Mouse (Mus musculus): ENCODE data around the gene Ear1. TPM values are rescaled to one million over a fixed set of nuclear protein-coding genes. Genes with fewer than 3 reads are reported as not detected.
A peak's percentile ranks its signal among the peaks of the same experiment; 100 is the strongest.
"Not testable (repeated sequence)": the region's sequence is repeated elsewhere in the genome, so short reads cannot be mapped to it uniquely, and the experiment has no call there.

Ear1 gene
- total and polyA plus RNA-seq, 2 experiments from 2014 or later = not detected

DNA sequence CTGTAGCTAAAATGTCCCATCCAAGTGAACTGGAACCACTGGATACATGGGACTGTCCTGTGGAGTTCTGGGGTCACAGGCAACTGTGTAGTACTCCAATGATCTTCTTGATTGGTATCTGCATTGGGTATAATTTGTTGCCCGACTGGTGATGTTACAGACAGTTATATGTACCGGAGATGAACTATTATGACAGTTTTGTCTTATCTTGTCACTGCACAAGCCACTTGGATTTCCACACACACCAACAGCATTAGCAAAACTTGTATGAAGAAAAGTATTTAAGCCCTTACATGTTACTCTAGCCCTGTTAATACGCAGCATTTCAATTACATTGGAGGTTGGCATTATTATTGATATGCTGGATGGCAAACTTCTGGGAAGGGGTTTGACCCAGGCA, 455 bp downstream of the Ear1 start:
- H3K9me3 ChIP-seq (ENCODE audit: low read length); ATAC-seq; H3K27me3 ChIP-seq (ENCODE audit: insufficient read depth, low read length); H3K4me1 ChIP-seq (ENCODE audit: insufficient read depth); H3K36me3 ChIP-seq (ENCODE audit: insufficient read depth); H3K4me3 ChIP-seq (ENCODE audit: low read depth, low read length); H3K4me2 ChIP-seq (ENCODE audit: low read depth); DNase-seq; H3K9ac ChIP-seq; H3K27ac ChIP-seq (ENCODE audit: low read depth, low read length): not testable (repeated sequence)
- 93% methylated on average over 3 of the region's 3 CpGs for WGBS

DNA sequence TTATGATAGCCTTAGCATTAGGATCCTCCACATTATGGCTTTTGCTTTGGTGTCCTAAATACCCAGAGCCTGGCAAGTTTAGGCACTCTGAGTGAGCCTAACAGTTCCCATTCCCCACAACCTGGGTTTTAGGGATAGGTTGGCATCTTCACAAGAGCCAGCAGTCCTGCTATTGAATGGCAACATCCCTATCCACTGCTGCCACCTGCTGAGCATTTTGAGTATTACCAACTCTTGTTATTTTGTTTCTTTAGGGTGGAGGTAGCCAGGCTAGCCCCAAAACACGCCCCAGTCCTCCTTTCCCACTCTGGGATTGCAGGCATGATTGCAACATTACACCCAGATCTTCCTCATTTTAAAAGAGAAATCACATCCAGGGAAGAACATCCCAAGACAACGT, 14.8 kb downstream of the Ear1 start:
- peak; percentile 66 for TF ChIP-seq CTCF (IDR thresholded peaks at IDR 0.05; ENCODE audit: low read depth)
- ATAC-seq (peak; percentile 23), DNase-seq (peak; percentile 39)
- not testable (repeated sequence) for H3K27ac ChIP-seq (ENCODE audit: low read depth, low read length); H3K36me3 ChIP-seq (ENCODE audit: insufficient read depth); H3K9me3 ChIP-seq (ENCODE audit: low read length); H3K4me2 ChIP-seq (ENCODE audit: low read depth); H3K9ac ChIP-seq; H3K4me3 ChIP-seq (ENCODE audit: low read depth, low read length); H3K27me3 ChIP-seq (ENCODE audit: insufficient read depth, low read length); H3K4me1 ChIP-seq (ENCODE audit: insufficient read depth)
- 26% methylated on average over 2 of the region's 2 CpGs for WGBS

DNA sequence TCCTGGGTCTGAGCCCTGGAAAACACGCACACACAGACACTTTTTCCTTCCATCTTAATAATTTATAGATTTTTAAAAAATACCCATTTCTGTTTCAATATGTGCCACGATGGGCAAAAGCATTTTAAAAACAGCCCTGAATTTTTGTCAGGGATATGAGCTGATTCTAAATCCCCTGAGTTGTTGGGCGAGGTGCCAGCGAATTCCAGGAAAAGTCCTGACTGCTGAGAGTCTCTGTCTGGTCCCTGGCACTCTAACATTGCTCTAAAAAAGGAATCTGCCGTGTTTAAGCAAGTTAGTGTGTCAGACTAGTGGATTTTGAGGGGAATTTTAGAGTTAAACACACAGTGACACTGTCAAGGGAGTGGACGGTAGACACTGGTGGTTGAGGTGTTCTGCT, 15.9 kb downstream of the Ear1 start:
- not testable (repeated sequence) for H3K9ac ChIP-seq; H3K9me3 ChIP-seq (ENCODE audit: low read length); H3K36me3 ChIP-seq (ENCODE audit: insufficient read depth); H3K4me2 ChIP-seq (ENCODE audit: low read depth); ATAC-seq; H3K27me3 ChIP-seq (ENCODE audit: insufficient read depth, low read length); H3K27ac ChIP-seq (ENCODE audit: low read depth, low read length); H3K4me1 ChIP-seq (ENCODE audit: insufficient read depth); H3K4me3 ChIP-seq (ENCODE audit: low read depth, low read length); DNase-seq
- WGBS = 69% methylated on average over 4 of the region's 6 CpGs

DNA sequence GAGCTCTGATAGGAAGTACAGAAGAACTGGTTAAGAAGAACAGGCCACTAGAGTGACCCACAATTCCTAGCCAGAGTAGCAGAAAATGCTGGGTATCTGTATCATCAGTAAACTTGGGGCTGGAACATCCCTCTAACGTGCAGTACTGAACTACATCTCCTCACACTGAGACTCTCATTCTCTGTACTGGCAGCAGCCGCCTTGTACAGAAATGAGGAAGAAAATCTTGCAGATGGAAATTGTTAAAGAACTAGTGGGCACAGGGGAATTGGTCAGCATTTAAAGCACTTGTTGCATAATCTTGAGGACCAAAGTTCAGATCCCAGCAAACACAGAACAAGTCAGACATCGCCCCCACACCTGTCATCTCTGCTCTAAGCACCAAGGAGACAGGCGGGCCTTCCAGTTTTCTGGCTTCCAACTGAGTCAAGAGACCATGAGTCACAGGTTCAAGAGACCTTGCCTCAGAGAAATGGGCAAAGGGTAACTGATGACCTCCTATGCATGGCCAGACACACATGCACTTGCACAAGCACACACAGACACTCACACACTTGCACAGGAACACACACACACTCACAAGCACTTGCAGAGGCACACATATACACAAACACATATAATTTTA, 31.3 kb downstream of the Ear1 start:
- H3K4me1 ChIP-seq (ENCODE audit: insufficient read depth); DNase-seq; H3K27me3 ChIP-seq (ENCODE audit: insufficient read depth, low read length); H3K9me3 ChIP-seq (ENCODE audit: low read length); H3K36me3 ChIP-seq (ENCODE audit: insufficient read depth); H3K9ac ChIP-seq; H3K27ac ChIP-seq (ENCODE audit: low read depth, low read length); H3K4me3 ChIP-seq (ENCODE audit: low read depth, low read length); H3K4me2 ChIP-seq (ENCODE audit: low read depth); ATAC-seq: not testable (repeated sequence)
- WGBS = 79% methylated on average over 4 of the region's 4 CpGs

DNA sequence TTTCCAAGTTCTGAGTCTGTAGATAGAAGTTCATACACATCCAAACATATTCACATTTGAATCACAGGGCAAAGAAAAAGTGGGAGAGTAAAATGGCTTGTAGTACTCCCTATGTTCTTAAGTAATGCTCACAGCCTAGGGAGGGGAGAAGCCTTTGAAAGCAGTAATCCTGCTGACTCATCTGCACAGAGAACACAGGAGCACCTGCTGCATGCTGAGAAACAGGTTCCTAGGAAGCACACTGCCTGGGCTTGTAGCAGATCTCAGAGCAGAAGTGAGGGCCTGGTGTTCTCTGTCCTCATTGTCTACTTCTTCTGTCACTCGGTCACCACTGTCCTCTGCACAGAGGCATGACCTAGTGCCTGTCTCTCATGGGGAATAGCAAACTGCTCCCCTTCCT, 34.3 kb downstream of the Ear1 start:
- not testable (repeated sequence) for H3K4me1 ChIP-seq (ENCODE audit: insufficient read depth); H3K9ac ChIP-seq; H3K27ac ChIP-seq (ENCODE audit: low read depth, low read length)

DNA sequence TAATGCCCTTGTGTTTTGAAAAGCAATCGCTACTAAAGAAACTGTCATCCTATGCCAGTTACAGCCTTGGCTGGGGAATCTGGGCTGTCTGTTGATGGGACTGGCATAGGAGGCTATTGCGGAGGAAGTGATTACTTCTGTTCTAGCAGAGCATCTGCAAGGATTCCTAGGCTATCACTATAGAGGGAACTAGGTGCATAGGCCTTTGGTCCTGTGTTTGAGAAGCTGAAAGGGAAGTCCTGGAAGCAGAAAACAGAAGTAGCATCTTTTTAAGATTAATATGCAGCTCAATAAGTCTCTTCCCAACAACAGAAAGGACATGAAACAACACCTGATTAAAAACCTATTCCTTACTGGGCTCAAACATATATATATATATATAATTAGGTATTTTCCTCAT, 40.0 kb downstream of the Ear1 start:
- DNase-seq; H3K9me3 ChIP-seq (ENCODE audit: low read length); H3K36me3 ChIP-seq (ENCODE audit: insufficient read depth); H3K27ac ChIP-seq (ENCODE audit: low read depth, low read length); ATAC-seq; H3K4me1 ChIP-seq (ENCODE audit: insufficient read depth); H3K9ac ChIP-seq; H3K4me3 ChIP-seq (ENCODE audit: low read depth, low read length); H3K27me3 ChIP-seq (ENCODE audit: insufficient read depth, low read length); H3K4me2 ChIP-seq (ENCODE audit: low read depth): not testable (repeated sequence)
- WGBS = 86% methylated on average over 2 of the region's 2 CpGs

More for the DNA sequence above, 34.3 kb downstream of the Ear1 start:
- not testable (repeated sequence) for H3K27me3 ChIP-seq (ENCODE audit: insufficient read depth, low read length); H3K4me3 ChIP-seq (ENCODE audit: low read depth, low read length); H3K9me3 ChIP-seq (ENCODE audit: low read length); H3K4me2 ChIP-seq (ENCODE audit: low read depth); DNase-seq; ATAC-seq; H3K36me3 ChIP-seq (ENCODE audit: insufficient read depth)
- WGBS = 70% methylated on average over 1 of the region's 1 CpGs

DNA sequence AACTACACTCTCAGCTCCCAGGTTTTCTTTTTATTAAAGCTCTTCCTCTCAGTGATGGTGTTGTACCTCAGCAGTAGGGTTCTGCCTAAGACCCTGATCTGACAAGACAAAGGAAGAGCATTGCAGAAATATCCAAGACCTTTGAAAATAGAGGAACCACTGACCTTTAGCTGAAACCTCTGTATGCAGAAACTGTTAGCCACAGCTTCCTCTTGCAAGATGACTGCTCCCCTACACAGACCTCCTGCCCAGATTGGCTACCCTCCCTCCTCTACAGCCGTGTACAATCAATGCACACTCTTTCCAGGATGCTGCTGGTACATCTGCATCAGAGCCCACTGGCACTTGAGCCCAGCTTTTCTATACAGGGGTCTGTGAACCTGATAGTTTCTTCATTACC, 44.9 kb downstream of the Ear1 start:
- ATAC-seq; DNase-seq; H3K9me3 ChIP-seq (ENCODE audit: low read length); H3K4me1 ChIP-seq (ENCODE audit: insufficient read depth); H3K27me3 ChIP-seq (ENCODE audit: insufficient read depth, low read length); H3K27ac ChIP-seq (ENCODE audit: low read depth, low read length); H3K4me3 ChIP-seq (ENCODE audit: low read depth, low read length); H3K9ac ChIP-seq; H3K4me2 ChIP-seq (ENCODE audit: low read depth); H3K36me3 ChIP-seq (ENCODE audit: insufficient read depth): not testable (repeated sequence)
- WGBS = 71% methylated on average over 1 of the region's 1 CpGs

DNA sequence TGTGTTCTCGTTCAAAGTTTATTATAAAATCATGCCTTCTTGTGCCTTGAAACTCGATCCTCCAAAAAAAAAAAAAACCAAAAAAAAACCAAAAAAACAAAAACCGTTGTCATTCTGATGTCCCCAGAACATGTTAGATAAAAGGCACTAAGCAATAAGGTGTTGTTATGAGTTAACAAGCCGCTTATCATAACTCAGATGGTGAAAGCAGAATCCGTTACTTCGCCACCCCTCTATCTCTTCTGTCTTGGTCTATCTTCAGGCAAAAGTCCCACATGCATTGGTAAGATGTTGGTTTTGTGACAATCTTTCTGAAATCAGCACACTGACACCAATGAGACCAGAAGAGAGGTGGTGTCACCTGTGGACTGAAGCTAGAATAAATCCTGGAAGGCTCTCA, 51.1 kb downstream of the Ear1 start:
- H3K9me3 ChIP-seq (ENCODE audit: low read length); H3K27ac ChIP-seq (ENCODE audit: low read depth, low read length); H3K36me3 ChIP-seq (ENCODE audit: insufficient read depth); H3K4me1 ChIP-seq (ENCODE audit: insufficient read depth); H3K27me3 ChIP-seq (ENCODE audit: insufficient read depth, low read length); H3K4me3 ChIP-seq (ENCODE audit: low read depth, low read length); H3K9ac ChIP-seq; ATAC-seq; H3K4me2 ChIP-seq (ENCODE audit: low read depth); DNase-seq: not testable (repeated sequence)
- WGBS = 89% methylated on average over 6 of the region's 6 CpGs

DNA sequence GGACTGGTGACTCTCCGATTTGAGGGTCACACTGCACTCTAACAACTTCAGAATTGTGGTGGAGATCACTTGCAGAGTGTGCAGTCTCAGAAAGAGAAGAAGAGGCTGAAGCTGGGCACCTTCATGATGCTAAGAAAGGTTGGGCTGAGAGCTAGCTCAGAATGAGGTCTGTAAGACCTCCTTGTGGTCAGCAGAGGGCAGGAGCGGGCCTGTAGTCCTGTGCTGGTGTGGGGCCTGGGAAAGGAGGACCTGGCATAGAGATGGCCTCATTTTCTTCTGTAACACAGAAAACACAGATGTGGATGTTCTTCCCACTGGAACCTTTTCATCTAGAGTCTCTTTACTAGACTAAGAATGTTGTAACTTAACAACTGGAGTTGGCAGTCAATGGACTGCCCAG, 53.4 kb downstream of the Ear1 start:
- not testable (repeated sequence) for H3K9me3 ChIP-seq (ENCODE audit: low read length); H3K4me1 ChIP-seq (ENCODE audit: insufficient read depth); H3K4me3 ChIP-seq (ENCODE audit: low read depth, low read length); DNase-seq; H3K27ac ChIP-seq (ENCODE audit: low read depth, low read length); H3K9ac ChIP-seq; ATAC-seq; H3K4me2 ChIP-seq (ENCODE audit: low read depth); H3K27me3 ChIP-seq (ENCODE audit: insufficient read depth, low read length); H3K36me3 ChIP-seq (ENCODE audit: insufficient read depth)
- WGBS = 60% methylated on average over 1 of the region's 2 CpGs

All from forebrain, postnatal 0 days (tissue).